Mouse (Mus musculus) spleen, adult 18-20 months (tissue): ENCODE data around the gene Ckm.
A peak's percentile ranks its signal among the peaks of the same experiment; 100 is the strongest.

ENCODE experiments used
- DNase-seq, 2 experiments: peaks; one replicate each; pipeline ENCODE4 v3.0.0; 2022; ENCODE audit warnings: mixed read lengths in 2 of 2

Ckm gene

DNA sequence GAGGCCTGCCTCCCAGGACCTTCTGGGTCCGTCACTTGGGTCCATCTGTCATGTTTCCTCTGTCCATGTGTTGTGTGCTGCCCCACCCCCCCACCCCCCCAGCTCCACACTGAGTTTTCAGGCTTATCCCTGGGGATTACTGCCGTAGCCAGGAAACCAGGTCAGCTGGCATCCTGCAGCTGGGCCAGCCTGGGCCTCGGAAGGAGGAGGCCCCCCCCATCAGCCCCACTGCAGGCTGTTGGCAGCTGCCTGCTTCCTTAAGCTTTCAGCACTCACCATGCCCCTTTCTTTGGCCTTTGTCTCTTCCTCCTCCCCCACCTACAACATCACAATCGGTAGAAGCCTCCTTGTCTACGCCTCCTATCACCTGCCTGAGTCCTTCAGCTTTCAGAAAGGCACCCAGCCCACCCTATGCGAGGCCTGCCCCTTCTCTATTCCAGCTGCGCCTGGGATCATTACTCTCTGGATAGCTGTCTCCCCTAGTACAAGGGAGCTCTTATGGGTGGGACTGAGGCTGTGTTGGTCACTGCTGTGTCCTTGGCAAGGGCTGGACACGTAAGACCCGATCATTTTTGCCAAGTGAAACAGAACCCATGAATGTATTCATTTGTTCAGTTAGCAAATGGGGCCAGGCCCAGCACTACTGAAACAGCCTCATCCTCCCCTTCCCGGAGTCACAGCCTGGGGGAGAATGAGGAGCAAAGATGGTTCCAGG lies 15.7 kb upstream of the Ckm start:
- DNase-seq, result no peak

DNA sequence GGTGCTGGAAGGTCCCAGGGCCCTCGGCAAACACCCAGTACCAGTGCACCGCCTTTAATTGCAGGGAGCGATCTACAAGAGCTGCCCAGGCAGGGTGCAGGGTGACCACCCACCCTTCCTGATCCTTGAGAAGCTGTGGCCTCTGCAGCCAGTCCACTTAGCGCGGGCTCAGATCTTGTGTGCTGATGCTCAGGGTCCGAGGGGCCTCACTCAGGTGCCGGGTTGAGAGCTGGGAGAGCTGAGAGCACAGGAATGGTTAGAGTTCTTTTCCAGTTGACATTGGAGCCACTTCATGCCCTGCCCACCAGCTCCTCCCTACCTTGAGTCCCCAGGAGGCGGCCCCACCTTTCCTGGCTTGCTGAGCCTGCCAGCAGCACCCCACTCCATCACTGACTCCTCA lies 10.1 kb upstream of the Ckm start:
- DNase-seq, result no peak

DNA sequence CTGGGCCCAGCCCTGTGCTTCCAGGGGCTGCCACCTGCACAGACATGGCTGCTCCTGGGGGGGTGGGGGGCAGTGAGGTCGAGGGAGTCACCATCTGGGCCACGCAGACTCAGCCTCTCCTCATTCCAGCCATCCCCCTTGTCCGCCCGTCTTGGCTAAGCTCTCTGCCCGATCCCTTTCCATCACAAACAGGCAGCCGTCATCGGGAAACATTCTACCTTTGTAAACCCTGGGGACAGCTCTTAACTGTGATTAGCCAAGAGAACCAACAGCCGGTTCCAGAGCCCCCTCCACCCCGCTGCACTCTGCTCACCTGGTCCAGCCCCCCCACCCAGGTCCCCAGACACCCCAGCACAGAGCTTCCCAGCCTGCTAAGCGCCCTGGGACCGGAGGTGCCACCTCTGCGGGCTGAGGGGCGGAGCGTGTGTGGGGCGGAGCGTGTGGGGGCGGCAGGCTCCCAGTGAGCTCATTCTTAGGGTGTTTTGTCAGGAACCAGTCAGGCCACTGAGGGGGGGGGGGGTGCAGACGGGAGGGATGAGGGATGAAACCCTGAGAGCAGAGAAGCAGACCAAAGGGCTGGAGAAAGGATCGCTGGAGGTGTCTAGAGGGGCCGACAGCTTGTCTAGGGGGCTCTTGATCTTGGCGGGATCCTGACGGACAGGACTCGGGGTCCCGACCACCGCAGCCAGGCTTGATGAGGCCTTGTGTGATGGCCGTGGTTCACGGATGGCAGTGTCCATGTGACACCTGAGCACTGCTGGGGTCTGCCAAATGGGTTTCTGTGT lies 4.9 kb upstream of the Ckm start:
- peak in 1 of 2 experiments; percentile 48 for DNase-seq

DNA sequence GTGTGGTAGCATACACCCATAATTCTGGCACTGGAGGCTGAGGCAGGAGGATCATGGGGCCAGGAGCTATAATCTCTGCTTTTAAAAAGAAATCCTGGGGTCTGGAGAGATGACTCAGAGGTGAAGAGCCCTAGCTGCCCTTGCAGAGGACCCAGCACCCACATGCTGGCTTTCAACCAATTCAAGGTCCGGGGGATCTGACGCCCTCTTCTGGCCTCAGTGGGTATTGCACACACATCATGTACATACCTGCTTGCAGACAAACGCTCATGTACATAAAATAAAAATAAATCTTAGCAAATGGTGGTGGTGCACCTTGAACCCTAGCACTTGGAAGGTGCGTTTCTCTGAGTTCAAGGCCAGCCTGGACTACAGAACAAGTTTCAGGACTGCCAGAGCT lies 3.6 kb upstream of the Ckm start:
- DNase-seq, result no peak

DNA sequence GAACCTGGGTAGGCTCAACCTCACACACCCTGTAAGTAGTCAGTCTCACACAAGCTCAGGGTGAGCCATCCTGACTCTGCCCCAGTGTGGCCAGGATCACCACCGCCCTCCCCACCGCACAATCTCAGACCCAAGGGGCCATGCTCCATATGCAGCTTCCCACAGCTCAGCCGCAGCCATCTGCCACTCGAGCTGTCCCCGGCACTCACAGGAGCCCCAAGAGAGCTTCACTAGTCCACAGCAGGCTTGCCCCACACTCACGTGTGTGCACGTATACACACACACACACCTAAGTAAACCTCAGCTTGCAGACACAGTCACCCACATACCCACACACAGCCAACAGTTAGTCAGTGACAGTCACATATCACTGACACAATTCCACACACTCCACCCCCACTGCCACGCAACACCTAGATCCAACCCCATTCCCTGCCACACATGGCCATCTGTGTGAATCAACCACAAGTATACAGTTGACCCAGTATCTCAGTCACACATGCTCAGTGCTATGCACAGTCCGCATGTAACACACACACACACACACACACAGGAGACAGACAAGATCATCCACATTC lies 2.0 kb upstream of the Ckm start:
- no peak for DNase-seq

DNA sequence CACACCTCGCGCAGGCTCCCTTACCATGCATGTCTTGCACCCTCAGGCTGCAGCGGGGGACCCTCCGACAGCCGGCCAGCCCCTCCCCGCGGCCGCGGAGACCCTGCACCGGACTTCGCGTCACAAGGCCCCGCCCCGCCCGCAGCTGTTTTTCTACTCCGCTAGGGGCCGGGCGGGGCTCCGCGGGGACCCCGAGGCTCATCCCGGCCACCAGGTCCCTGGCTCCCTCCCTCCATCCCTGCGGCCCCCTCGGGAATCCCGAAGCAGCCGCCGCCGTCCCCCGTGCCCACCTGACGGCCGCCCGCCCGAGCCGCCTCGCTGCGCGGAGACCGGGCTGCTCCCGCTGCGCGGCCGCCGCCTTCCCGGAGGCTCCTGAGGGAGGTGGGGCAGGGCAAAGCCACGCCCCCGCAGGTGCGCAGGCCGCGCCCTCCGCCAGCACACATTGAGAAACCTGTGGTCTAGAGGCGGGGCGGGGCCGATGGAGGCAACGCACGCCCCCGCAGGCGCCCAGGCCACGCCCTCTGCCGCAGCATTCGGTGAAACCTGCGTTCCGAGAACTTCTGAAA lies 762 bp upstream of the Ckm start, which contains the start of gene Klc3:
Gene Klc3, minus strand, starts transcription at position 374 of the 566 bp plus-strand sequence.
- DNase-seq, result peak; percentile 72 to 80

DNA sequence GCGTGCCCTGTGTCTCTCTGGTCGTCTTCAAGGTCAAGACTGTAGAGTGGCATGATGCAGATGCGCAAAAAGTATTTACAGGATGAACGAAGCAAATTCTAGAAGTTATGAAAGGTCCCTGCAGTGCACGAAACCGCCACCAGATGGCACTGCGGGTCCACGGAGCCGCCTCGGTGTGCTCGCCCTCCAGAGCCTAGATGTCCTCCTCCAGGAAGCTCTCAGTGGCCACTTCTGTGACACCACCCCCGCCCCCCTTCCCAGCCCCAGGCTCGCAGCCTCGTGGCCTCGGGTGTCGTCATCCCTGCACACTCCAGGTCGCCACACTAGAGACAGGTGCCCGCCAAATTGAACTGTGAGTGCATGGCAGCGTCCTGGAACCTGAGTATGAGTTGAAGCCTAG lies 841 bp downstream of the Ckm start:
- DNase-seq, result peak; percentile 61 to 90

DNA sequence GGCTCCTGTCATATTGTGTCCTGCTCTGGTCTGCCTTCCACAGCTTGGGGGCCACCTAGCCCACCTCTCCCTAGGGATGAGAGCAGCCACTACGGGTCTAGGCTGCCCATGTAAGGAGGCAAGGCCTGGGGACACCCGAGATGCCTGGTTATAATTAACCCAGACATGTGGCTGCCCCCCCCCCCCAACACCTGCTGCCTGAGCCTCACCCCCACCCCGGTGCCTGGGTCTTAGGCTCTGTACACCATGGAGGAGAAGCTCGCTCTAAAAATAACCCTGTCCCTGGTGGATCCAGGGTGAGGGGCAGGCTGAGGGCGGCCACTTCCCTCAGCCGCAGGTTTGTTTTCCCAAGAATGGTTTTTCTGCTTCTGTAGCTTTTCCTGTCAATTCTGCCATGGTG lies 5.2 kb downstream of the Ckm start:
- no peak for DNase-seq

DNA sequence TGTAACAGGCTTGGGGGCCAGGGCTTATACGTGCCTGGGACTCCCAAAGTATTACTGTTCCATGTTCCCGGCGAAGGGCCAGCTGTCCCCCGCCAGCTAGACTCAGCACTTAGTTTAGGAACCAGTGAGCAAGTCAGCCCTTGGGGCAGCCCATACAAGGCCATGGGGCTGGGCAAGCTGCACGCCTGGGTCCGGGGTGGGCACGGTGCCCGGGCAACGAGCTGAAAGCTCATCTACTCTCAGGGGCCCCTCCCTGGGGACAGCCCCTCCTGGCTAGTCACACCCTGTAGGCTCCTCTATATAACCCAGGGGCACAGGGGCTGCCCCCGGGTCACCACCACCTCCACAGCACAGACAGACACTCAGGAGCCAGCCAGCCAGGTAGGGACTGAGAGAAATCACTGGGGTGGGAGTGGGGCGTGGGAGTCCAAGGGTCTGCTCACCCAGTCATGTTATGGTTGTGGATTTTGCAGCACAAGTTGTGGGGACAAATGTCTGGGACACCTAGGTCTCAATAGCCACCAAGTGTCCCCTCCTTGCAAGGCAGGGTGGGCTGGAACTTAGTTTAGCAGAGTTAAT lies 6.3 kb downstream of the Ckm start:
- no peak for DNase-seq

DNA sequence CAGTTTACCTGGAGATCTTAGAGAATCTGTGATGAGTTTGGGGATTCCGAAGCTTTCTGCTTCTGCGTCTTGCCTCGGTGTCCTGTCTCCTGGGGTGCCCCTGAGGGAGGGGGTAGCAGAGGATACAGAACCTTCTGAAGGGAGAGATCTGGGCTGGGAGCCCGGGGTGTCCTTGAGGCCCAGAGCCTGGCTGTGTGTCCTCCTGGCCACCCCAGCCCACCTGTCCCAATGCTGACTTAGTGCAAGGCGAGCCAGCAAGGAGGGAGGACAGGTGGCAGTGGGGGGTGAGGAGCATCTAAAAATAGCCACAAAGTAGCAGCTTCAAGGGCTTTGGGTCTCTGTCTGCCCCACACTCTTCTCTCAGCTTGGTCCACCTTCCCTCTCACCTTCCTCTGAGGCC lies 7.2 kb downstream of the Ckm start:
- DNase-seq, result no peak

DNA sequence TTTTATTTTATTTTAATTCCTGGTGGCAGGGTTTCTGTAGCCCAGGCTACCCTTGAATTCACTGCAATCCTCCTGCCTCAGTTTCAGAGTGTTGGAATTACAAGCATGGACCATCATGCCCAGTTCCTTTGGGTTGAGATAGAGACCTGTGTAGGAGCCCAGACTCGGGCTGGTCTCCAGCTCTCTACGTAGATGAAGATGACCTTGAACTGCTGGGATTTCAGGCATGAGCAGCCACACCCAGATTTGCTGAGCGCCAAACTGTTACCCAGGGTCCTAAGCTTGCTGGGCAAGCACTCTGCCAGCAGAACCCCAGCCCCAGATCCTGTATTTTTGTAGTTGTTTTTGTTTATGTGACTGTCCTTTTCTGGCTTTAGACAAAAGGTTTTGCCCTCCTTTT lies 8.9 kb downstream of the Ckm start:
- no peak for DNase-seq

DNA sequence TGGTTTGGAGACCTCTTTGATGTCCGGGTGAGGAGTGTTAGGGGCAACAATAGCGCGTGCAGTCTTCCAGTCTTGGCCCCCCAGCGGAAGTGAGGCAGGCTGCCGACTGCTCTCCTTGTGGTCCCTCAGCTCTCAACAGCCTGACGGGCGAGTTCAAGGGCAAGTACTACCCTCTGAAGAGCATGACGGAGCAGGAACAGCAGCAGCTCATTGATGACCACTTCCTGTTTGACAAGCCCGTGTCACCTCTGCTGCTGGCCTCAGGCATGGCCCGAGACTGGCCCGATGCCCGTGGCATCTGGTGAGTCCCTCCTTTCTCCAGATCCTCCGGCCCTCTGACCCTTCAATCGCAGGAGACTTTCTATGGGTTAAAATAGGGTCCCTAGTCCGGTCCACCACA lies 12.0 kb downstream of the Ckm start:
- no peak for DNase-seq

DNA sequence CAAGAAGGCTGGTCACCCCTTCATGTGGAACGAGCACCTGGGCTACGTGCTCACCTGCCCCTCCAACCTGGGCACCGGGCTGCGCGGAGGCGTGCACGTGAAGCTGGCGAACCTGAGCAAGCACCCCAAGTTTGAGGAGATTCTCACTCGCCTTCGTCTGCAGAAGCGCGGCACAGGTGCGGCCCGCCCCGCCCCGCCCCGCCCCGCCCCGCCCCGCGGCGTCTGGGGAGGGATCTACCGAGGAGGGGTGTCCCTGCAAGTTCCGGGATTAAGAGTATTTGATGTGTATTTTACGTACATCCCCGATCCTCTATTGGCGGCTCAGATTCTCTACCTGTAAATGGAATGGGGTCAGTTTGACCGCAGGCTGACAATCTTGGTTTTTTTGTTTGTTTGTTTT lies 15.5 kb downstream of the Ckm start:
- no peak for DNase-seq

DNA sequence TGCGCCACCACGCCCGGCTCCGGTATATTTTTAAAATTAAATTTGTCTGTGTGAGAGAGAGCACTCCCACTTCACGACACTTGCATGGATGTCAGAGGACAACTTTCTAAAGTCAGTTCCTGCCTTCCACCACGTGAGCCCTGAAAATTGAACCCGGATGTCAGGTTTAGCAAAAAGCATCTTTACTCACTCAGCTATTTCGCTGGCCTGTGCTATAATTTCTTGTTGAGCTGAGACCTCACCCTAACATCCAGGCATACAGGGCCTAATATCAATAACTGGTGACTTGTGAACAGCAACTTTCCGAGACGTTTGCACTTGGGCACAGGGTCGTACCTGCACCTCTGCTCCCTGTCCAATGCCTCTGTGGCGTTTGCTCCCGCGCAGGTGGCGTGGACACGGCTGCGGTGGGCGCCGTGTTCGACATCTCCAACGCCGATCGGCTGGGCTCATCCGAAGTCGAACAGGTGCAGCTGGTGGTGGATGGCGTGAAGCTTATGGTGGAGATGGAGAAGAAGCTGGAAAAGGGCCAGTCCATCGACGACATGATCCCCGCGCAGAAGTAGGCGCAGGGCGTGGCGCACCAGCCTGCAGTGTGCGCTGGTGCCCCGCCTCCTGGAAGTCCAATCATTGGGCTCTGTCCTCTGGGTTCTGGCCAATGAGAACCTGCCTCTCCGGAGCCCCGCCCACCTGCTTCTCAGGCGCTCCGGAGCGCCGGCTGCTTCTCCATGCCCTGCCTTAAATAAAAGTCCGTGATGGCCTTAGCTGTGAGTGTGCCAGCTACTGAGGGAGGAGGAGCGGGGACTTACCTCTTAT lies 16.5 kb downstream of the Ckm start:
- DNase-seq, result peak; percentile 74 to 85

DNA sequence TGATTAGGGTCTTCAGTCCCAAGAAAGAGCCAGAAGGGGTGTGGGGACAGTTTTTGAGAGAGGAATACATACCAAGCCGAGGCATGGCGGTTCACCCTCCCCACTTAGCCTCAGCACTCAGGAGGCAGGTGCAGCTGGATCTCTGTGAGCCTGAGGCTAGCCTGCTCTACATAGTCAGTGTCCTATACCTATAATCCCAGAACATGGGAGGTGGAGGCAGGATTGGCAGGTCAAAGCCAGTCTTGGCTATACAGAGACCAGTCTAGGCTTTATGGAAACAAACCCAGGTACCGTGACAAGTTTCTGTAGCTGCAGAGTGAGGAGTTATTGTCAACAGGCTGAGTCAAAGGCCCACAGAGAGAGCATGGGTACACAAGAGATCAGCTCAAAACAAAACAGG lies 18.5 kb downstream of the Ckm start:
- no peak for DNase-seq

DNA sequence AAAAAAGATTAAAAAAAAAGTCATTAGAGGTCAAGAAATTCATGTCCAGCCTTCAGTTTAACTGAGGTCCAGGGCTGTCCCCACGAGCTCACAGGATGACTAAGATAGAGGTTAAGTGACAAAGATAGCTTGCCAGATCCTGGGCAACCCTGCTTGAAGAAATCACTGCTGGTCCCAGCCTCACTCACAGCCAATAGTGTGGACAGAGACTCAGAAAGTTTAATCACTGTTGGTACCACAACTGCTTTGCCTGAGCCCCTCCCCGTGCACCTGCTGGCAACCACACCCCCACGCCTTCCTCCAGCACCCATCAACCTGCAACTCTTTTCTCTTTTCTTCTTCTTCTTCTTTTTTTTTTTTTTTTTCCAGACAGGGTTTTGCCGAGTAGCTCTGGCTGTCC lies 19.5 kb downstream of the Ckm start:
- DNase-seq, result no peak

DNA sequence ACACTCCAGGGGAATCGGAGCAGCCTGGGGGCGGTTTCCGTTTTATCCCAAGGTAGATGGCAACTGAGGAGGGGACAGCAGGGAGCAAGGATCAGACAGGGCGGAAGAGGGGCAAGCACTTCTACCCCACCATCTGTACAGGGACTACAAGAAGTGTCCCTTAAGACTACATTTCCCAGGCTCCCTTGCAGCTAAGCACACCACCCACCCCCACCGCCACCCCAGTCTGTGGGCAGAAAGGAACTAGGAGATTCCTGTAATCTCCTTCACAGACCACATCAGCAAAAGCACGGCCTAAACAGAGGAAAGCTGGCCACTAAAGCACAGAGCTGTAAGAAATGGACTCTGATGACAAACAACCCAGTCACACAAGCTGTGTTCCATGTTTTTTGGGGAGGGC lies 21.8 kb downstream of the Ckm start:
- DNase-seq, result no peak

DNA sequence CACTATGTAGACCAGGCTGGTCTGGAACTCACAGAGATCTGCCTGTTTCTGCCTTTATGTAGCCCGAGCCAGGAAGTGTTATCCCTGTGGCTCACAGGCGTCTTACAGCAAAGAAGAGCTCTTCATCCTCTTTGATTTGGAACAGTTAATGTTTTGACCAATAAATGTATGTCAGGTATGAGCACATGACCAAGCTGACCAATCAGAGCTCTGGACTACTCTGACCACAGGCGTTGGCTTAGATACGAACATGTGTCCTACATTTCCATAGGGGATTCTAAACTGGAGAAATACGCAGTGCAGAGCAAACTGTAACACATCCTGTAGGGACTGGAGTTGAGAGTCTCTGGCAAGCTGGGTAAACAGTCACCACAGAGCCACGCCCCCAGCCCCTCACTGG lies 22.3 kb downstream of the Ckm start:
- DNase-seq, result no peak

DNA sequence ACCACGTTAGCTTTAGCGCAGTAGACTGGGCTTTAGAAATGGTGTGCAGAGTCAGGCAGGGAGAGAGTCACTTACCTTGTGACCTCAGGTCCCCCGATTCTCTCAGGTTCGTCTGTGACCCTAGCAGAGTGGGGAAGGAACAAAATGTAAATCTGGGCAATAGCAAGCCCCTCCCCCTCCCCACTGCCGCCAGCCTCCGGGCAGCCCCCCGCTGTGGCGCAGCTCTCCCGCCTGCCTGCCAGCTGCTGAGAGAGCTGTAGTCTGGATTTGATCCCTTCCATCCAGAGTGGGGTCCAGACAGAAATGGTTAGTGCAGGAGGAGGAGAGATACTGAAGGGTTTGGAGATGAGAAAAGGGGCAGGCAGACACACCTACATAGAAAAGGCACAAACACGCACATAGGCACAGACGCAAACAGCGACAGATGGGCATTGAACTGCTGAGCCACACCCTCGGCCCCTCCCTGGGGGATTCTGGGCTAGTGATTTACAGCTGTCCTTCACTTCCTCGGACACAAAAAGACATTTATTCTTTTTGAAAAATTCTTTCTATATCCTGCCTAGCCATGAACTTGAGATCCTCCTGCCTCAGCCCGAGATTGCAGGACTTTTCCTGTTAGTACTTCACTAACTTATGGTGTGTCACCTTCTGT lies 23.5 kb downstream of the Ckm start:
- DNase-seq, result peak in 1 of 2 experiments; percentile 19

DNA sequence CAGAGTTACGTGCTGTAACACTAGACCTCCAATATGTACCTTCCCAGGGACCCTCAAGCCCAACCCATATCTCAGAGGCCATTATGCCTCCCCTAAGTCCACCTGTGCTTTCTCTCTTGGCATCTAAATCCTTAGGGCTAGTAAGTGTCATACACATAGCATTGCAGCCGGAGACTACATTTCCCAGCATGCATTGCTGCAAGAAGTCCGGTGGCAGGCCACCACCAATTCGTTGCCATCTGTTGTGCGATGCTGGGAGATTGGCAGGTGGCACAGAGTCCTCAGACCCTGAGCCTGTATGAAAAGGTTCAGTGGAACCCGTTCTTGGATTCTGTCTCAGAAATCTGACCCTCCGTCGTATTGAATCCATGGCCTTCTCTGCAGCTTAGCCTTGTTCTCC lies 25.1 kb downstream of the Ckm start:
- no peak for DNase-seq

DNA sequence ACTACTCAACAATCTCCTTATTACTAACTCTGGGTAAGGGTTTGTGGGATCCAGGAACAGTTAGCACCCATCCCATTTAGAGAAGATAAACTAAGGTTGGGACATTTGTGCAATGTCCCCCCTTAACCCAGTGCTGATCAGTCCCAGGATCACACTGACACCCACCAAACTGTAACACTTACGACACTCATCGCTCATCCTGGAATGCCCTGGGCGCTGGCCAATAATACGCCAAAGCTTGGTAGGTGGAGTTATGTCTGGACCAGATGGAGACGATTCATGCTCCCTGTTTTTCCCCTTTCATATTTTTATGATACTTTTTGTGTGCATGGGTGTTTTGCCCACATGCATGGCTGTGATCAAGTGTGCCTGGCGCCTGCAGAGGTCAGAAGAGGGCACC lies 25.8 kb downstream of the Ckm start:
- no peak for DNase-seq

DNA sequence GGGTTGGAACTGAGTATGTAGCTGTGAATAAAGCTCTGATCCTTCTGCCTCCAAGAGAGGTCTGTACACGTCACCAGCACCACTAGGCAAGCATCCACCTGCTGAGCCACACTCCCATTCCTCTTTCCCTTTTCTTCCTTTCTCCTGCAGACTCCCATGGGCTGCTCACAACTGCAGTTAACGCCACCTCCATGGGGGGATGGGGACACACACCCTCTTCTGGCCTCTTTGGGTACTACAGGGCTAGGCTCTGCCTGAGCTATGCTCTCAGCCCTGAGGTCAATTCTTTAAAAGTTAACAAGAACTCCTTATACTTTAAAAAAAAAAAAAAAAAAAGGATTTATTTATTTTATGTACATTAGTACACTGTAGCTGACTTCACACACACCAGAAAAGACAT lies 27.9 kb downstream of the Ckm start:
- no peak for DNase-seq
